Mouse (Mus musculus) liver, adult 2 months (tissue): ENCODE measurements around the gene Rack1. TPM values are rescaled to one million over a fixed set of nuclear protein-coding genes. Genes with fewer than 3 reads are reported as not detected.

Source experiments
- DNase-seq: peaks from one replicate; pipeline ENCODE4 v3.0.0-alpha.2; 2011; ENCODE audit warnings: low read depth, low spot score; ENCODE audit errors: extremely low read depth
- H3K27ac ChIP-seq: fragments of 200-500 bp; replicated peaks from 2 replicates; pipeline ENCODE4 v1.5.1; 2012; ENCODE audit warnings: low read depth, mild to moderate bottlenecking, control low read depth, inconsistent platforms, low read length; ENCODE audit not compliant: insufficient read depth
- H3K27me3 ChIP-seq: fragments of 200-500 bp; 2 replicates; pipeline ENCODE4 v1.6.1; 2012; ENCODE audit warnings: mild to moderate bottlenecking, moderate library complexity, low read length, inconsistent platforms; ENCODE audit not compliant: control insufficient read depth, insufficient read depth
- H3K36me3 ChIP-seq: fragments of 200-500 bp; 2 replicates; pipeline ENCODE4 v1.6.1; 2012; ENCODE audit warnings: low read length, inconsistent platforms; ENCODE audit not compliant: control insufficient read depth, insufficient read depth
- H3K4me1 ChIP-seq: fragments of 200-500 bp; 2 replicates; pipeline ENCODE4 v1.6.1; 2011; ENCODE audit warnings: low read length; ENCODE audit not compliant: control insufficient read depth, insufficient read depth
- H3K4me3 ChIP-seq: fragments of 200-500 bp; 2 replicates; pipeline ENCODE4 v1.5.1; 2011; ENCODE audit warnings: low read depth, mild to moderate bottlenecking, control low read depth, low read length, moderate library complexity; ENCODE audit not compliant: insufficient read depth
- H3K79me2 ChIP-seq: fragments of 200-500 bp; 2 replicates; pipeline ENCODE4 v1.6.1; 2012; ENCODE audit warnings: inconsistent platforms, mild to moderate bottlenecking, low read length, moderate library complexity; ENCODE audit not compliant: control insufficient read depth, insufficient read depth
- H3K9ac ChIP-seq: fragments of 200-500 bp; 2 replicates; pipeline ENCODE4 v1.6.1; 2012; ENCODE audit warnings: low read depth, mild to moderate bottlenecking, control low read depth, inconsistent platforms, low read length
- CTCF ChIP-seq: fragments of 200-500 bp; IDR thresholded peaks from 2 replicates; pipeline ENCODE4 v1.5.1; 2011; ENCODE audit warnings: low read depth, low read length, control low read depth
- POLR2A ChIP-seq: fragments of 200-500 bp; IDR thresholded peaks from 2 replicates; pipeline ENCODE4 v1.6.1; 2011; ENCODE audit warnings: low read length, control low read depth; ENCODE audit not compliant: insufficient read depth; ENCODE audit errors: extremely low read depth
- WGBS: fragments of 180-500 bp; shearing (Covaris S2); methylation state at CpG from one replicate; pipeline ENCODE4 v1.1.7; 2018; 5-methylcytosine and 5-hydroxymethylcytosine counted together
- polyA plus RNA-seq: library from polyadenylated mRNA; depleted of rRNA; stranded (reverse); fragments of >200 nt; gene quantifications from 2 replicates; pipeline ENCODE4 v1.2.3, GENCODE M21; 2012
- total RNA-seq: library from RNA; depleted of rRNA; stranded (reverse); fragments of >200 nt; gene quantifications from 2 replicates; pipeline ENCODE4 v1.2.3, GENCODE M21; 2014

Gene Rack1
- total and polyA plus RNA-seq, 2 experiments = 507 to 687 TPM

DNA sequence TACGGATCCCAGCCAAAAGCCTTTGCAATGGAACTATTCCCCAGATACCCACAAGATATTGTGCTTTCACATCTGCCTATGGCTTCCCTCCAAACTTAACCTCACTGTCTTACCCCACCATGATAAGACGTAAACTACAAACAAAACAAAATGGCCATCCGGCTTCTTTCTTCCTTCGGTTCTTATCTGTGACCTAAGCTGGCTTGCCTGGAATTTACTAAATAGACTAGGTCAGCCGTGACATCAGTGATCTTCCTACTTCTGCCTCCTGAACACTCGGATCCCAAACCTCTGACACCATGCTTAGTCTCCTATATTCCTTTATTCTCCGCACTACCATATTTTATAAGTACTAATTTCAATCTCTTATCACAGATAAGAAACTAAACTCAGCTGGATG lies 1.8 kb upstream of the Rack1 start:
- H3K36me3 ChIP-seq = peaks cover 17% of the 10 kb centered on the region
- no peaks in the 10 kb centered on the region for H3K27me3 ChIP-seq
- H3K79me2 ChIP-seq = peaks cover 21% of the 10 kb centered on the region; the same call in 1 of the 2 replicates
- no peak overlapping the region for H3K27ac ChIP-seq
- H3K4me3 ChIP-seq = no peak overlapping the region
- H3K9ac ChIP-seq = no peak overlapping the region
- peaks cover 14% of the 10 kb centered on the region for H3K4me1 ChIP-seq
- WGBS = 70% methylated on average over 7 of the region's 7 CpGs
- no peak for TF ChIP-seq POLR2A
- no peak for TF ChIP-seq CTCF
- DNase-seq = no peak

DNA sequence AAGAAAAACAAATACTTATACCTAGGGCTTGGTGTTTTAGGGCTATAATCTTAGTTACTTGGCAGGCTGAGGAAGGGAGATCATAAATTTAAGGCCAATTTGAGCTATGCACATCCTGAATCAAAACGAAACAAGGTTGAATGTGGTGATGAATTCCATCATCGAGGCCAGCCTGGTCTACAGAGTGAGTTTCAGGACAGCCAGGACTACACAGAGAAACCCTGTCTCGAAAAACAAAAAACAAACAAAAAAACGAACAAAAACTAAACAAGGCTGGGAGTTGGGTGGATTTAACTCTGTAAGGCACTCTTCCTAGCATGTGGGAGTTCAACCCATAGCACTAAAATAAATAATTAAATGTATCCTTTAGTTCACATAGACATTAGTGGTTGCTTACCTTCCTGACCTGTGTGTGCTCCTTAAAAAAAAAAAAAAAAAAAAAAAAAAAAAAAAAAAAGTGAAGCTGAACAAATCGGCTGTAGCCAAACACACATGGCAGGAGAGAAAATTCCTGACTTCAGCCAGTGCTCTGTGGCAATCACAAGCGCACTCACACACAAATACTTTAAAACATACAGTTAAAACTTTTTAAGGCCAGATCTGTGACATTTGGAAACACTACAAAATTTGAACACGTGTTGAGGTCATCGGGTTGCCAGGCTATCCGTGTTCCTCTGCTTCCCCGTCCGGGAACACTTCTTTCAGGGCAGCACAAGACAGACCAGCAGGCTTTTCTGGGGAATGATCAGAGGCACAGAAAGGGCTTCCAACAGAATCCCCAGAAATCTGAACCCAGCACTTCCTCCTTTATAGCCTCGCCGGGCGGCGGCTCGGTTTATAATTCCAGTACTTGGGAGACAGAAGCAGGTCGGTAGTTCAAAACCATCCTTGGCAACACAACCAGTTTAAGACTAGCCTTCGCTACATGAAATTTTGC lies 880 bp upstream of the Rack1 start:
- Histone ChIP-seq H3K4me3 (peak overlapping the region; percentile 68), H3K27ac (peak overlapping the region; percentile 93), H3K27me3 (no peaks in the 10 kb centered on the region), H3K79me2 (peaks cover 21% of the 10 kb centered on the region; the same call in 1 of the 2 replicates), H3K36me3 (peaks cover 25% of the 10 kb centered on the region), H3K9ac (peak overlapping the region; percentile 81), H3K4me1 (peaks cover 14% of the 10 kb centered on the region)
- 2% methylated on average over 18 of the region's 18 CpGs for WGBS
- no peak for DNase-seq
- TF ChIP-seq POLR2A (no peak), CTCF (no peak)

DNA sequence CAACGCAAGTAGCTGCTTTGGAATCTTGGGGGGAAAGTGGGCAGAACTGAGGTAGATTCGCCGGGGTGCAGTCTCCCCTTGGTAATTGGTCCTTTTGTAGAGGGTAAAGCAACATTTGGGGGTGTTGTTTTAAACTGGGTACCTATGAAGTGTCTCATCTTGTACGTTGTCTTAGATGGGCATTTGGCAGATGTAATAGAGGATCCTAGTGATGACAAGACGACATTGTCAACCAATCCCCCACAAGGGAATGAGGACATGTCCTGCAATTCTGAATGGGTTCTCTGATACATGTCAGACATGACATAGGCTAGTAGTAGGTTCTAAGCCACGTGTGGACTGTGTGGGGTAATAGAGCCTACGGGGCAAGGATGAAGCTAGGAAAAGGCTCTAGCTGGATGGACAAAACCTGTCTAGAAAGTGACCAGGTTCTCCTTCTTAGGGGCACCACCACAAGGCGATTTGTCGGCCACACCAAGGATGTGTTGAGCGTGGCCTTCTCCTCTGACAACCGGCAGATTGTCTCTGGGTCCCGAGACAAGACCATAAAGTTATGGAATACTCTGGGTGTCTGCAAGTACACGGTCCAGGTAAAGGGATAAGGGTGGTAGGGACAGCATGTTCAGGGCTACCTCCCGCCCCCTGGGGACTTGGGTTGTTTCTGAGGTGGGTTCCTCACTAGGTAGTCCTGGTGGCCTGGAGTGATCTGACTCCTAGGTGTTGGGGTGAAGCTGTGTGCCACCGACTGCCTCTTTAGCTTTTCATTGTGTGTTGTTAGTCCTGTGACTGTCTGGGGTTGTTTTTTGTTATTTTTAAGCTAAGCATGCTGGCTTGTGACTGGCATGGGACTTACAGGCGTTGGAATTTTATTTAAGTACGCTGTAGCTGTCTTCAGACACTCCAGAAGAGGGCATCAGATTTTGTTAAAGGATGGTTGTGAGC lies 2.0 kb downstream of the Rack1 start:
- peak overlapping the region; percentile 20 for H3K9ac ChIP-seq
- no peak for TF ChIP-seq CTCF
- no peak for TF ChIP-seq POLR2A
- peaks cover 52% of the 10 kb centered on the region for H3K36me3 ChIP-seq
- H3K27ac ChIP-seq = no peak overlapping the region
- H3K79me2 ChIP-seq = peaks cover 21% of the 10 kb centered on the region; the same call in 1 of the 2 replicates
- H3K4me1 ChIP-seq = peaks cover 14% of the 10 kb centered on the region
- H3K4me3 ChIP-seq = no peak overlapping the region; the same call in 1 of the 2 replicates
- H3K27me3 ChIP-seq = no peaks in the 10 kb centered on the region
- DNase-seq = no peak
- 57% methylated on average over 17 of the region's 17 CpGs for WGBS

DNA sequence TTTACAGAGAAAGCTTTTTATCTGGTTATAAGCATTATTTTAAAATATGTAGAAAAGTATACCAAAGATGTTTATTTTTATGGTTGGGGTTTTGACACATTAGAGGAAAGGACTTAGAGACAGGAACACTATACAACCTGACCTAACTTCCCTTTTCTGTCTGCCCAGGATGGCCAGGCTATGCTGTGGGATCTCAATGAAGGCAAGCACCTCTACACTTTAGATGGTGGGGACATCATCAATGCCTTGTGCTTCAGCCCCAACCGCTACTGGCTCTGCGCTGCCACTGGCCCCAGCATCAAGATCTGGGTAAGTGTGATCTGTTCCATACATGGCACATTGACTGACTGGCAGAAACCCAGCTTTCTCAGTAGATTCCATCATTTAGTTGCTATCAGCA lies 3.9 kb downstream of the Rack1 start:
- Histone ChIP-seq H3K36me3 (peaks cover 60% of the 10 kb centered on the region), H3K4me1 (peaks cover 11% of the 10 kb centered on the region), H3K27ac (no peak overlapping the region), H3K79me2 (peaks cover 23% of the 10 kb centered on the region; the same call in 1 of the 2 replicates), H3K4me3 (no peak overlapping the region), H3K27me3 (no peaks in the 10 kb centered on the region), H3K9ac (no peak overlapping the region)
- WGBS = 98% methylated on average over 2 of the region's 2 CpGs
- no peak for DNase-seq
- no peak for TF ChIP-seq POLR2A
- TF ChIP-seq CTCF = no peak

DNA sequence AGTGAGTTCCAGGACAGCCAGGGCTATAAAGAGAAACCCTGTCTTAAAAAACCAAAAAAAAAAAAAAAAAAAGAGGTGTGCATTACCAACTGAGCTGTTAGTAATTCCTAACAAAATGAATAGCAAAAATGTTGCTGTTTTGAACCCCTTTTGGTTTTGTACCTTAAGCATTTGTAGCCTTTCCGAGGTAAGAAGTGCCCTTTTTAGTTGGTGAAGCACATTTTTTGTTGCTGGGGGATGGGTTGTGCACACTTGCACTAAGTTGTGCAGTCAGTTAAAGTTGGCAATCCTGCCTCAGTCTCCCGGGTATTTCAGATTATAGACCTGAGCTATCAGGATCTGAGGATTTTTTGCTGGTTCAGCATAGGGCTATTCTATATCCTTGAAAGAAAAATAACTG lies 4.8 kb downstream of the Rack1 start:
- no peak for TF ChIP-seq CTCF
- TF ChIP-seq POLR2A = no peak
- Histone ChIP-seq H3K27me3 (no peaks in the 10 kb centered on the region), H3K79me2 (peaks cover 23% of the 10 kb centered on the region; the same call in 1 of the 2 replicates), H3K9ac (no peak overlapping the region), H3K27ac (no peak overlapping the region), H3K4me1 (peaks cover 10% of the 10 kb centered on the region), H3K4me3 (no peak overlapping the region), H3K36me3 (peaks cover 63% of the 10 kb centered on the region)
- WGBS = 74% methylated on average over 2 of the region's 2 CpGs
- DNase-seq = no peak
